Mouse (Mus musculus): ENCODE data around the gene Prkcd. TPM values are rescaled to one million over a fixed set of nuclear protein-coding genes. Genes with fewer than 3 reads are reported as not detected.

The Prkcd gene
- polyA plus RNA-seq (2014; fragmentation: Nextera tagmentation; extraction: Ambion mirVana): 35.7 and 36.8 TPM in 2 replicates

DNA sequence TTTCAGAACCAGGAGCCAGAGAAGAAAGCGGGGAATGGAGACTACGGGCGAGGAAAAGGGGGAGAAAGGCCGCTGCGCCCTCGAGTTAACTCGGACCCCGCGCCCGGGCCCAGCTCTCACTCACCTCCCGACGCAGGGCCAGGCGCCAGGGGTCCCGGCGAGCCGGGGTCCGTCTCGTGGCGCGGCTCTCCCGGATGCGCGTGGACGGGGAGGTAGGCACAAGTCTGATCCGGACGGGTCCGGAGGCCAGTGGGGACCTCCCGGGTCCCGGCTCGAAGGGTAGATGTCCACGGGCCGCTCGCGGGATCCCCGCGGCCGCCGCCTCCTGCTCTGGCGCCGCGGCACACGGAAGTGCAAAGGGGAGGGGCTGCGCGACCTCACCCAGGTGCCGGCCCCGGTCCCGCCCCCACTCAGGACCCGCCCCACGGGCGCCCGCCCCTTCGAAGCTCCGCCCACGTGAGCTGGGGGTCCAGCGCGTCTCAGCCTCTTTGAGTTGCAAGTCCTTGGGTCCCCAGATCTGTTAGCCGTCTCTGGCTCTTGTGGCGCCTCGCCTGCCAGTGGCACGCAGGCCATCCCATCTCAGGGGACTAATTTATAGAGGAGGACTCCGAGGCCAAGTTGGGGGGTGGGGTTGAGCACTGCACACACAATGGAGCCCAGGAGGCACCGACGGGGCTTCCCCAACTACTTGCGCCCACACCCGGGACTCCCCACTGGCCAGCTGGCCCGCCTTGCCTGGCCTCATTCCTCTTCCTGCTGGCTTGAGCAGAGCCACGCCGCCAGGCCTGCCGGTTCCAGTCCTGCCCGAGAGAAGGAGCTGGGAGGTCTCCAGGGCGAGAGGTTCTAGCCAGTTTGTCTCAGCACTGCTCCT is at the start of gene Prkcd:
Prkcd (minus strand) TSS at position 355 of the 871 bp plus-strand sequence.
- ATAC-seq (ENCODE audit: insufficient number of reproducible peaks, low FRiP score, low TSS enrichment, low read depth): peak; percentile 79
- WGBS: under 1% methylated on average over 62 of the region's 71 CpGs
- H3K4me3 ChIP-seq (ENCODE audit: low read depth, low read length): peak within 1 kb of the TSS; percentile 76
- peak; percentile 93 for DNase-seq (ENCODE audit: low spot score)
- peak within 1 kb of the TSS; percentile 72 for H3K4me2 ChIP-seq (ENCODE audit: low read depth, severe bottlenecking)
- H3K9ac ChIP-seq (ENCODE audit: low read length): peak within 1 kb of the TSS; percentile 76
- H3K27me3 ChIP-seq (ENCODE audit: control insufficient read depth, insufficient read depth, low read length): no peaks in the 10 kb centered on the region
- no peaks in the 10 kb centered on the region for H3K9me3 ChIP-seq (ENCODE audit: control insufficient read depth, low read length)
- H3K27ac ChIP-seq (replicated peaks; ENCODE audit: low read depth, low read length): no peak within 1 kb of the TSS; the same call in 1 of the 2 replicates
- H3K36me3 ChIP-seq (ENCODE audit: control insufficient read depth, insufficient read depth, low read length): no peaks in the 10 kb centered on the region
- H3K4me1 ChIP-seq (ENCODE audit: control insufficient read depth, insufficient read depth, low read length): peaks cover 5% of the 10 kb centered on the region

DNA sequence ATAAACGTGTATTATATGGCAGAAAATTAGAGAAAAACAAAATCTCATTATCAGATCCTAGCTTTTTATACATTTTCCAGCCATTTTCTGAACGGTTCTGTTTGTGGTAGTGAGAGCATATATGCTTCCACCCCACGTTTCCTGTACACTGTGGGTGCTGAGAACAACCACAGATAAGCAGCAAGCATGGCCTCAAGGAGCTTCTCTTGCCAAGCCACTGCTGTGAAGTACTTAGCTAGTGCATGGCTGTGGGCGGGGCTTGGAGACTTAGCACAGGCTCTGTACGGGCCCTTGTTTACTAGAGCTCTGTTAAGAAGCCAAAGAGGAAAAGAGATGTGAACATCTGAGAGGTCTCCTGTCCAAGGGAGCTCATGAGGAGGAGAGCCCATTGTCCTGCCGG is 48.9 kb upstream of the Prkcd start:
- ATAC-seq (ENCODE audit: insufficient number of reproducible peaks, low FRiP score, low TSS enrichment, low read depth) (no peak), DNase-seq (ENCODE audit: low spot score) (no peak)
- Histone ChIP-seq H3K27ac (replicated peaks; ENCODE audit: low read depth, low read length) (no peak overlapping the region), H3K36me3 (ENCODE audit: control insufficient read depth, insufficient read depth, low read length) (peaks cover 3% of the 10 kb centered on the region; the same call in 1 of the 2 replicates), H3K9me3 (ENCODE audit: control insufficient read depth, low read length) (no peaks in the 10 kb centered on the region), H3K4me3 (ENCODE audit: low read depth, low read length) (no peak overlapping the region), H3K4me2 (ENCODE audit: low read depth, severe bottlenecking) (no peak overlapping the region), H3K27me3 (ENCODE audit: control insufficient read depth, insufficient read depth, low read length) (no peaks in the 10 kb centered on the region), H3K9ac (ENCODE audit: low read length) (no peak overlapping the region), H3K4me1 (ENCODE audit: control insufficient read depth, insufficient read depth, low read length) (no peaks in the 10 kb centered on the region)
- 78% methylated on average over 6 of the region's 6 CpGs for WGBS

DNA sequence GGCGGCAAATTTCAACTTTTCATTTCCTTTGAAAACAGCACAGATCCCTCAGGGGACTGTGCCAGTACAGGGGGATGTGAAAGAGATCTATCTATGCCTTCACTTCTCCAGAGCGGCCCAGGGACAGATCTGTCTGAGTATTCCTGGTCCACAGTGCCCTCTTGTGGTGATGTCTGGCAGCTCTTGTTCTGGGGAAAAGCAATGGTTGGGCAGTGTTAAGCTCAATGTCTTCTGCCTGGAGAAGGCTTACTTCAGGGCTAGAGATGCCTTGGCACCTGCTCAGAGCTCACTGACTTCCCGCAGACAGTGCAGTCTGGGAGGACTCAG is 45.9 kb upstream of the Prkcd start:
- Histone ChIP-seq H3K4me3 (ENCODE audit: low read depth, low read length) (no peak overlapping the region), H3K36me3 (ENCODE audit: control insufficient read depth, insufficient read depth, low read length) (peaks cover 4% of the 10 kb centered on the region; the same call in 1 of the 2 replicates), H3K27ac (replicated peaks; ENCODE audit: low read depth, low read length) (no peak overlapping the region), H3K27me3 (ENCODE audit: control insufficient read depth, insufficient read depth, low read length) (no peaks in the 10 kb centered on the region), H3K9me3 (ENCODE audit: control insufficient read depth, low read length) (no peaks in the 10 kb centered on the region), H3K4me1 (ENCODE audit: control insufficient read depth, insufficient read depth, low read length) (no peaks in the 10 kb centered on the region), H3K9ac (ENCODE audit: low read length) (no peak overlapping the region), H3K4me2 (ENCODE audit: low read depth, severe bottlenecking) (no peak overlapping the region)
- DNase-seq (ENCODE audit: low spot score) (peak; percentile 92), ATAC-seq (ENCODE audit: insufficient number of reproducible peaks, low FRiP score, low TSS enrichment, low read depth) (peak; percentile 86)
- WGBS: 10% methylated on average over 3 of the region's 3 CpGs

DNA sequence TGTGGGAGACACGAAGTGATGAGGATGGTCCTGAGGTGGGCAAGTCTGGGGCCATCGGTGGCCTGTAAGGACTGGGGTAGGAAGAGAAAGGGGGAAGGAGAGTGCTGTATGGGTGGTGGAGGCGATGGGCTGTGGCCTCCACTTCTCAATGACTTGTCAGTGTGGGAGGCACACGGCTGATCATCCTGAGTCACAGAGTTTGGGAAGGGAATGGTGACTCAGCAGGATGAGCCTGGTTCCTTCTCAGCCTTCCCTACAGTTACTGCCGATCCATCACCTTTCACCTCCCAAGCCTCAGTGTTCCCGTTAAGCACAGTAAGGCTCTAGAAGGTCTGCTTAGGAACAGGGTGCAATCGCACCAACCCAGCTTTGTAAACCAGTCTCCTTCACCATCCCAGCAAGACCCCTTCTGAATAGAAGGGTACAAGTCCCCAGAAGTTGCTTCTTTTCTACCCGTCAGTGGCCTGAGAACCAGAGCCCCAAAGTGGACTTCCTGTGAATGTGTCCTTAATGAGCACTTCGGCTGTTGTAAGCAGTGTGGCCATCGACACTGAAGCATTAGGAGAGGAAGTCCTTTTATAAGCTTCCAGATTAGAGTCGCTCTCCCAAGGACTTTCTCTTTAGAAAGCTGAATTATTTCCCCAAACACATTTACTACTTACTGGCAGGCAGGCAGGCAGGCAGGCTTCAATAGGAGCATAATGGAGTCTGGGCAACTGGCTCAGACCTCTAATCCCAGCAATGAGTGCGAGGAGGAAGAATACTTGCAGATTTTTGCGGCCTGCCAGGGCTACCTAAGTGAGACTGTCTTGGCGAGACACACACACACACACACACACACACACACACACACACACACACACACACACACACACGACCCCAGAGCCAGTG is 45.3 kb upstream of the Prkcd start:
- no peak overlapping the region for H3K4me2 ChIP-seq (ENCODE audit: low read depth, severe bottlenecking)
- no peaks in the 10 kb centered on the region for H3K27me3 ChIP-seq (ENCODE audit: control insufficient read depth, insufficient read depth, low read length)
- H3K4me3 ChIP-seq (ENCODE audit: low read depth, low read length): no peak overlapping the region
- DNase-seq (ENCODE audit: low spot score) (no peak), ATAC-seq (ENCODE audit: insufficient number of reproducible peaks, low FRiP score, low TSS enrichment, low read depth) (no peak)
- no peaks in the 10 kb centered on the region for H3K4me1 ChIP-seq (ENCODE audit: control insufficient read depth, insufficient read depth, low read length)
- H3K9me3 ChIP-seq (ENCODE audit: control insufficient read depth, low read length): no peaks in the 10 kb centered on the region
- no peak overlapping the region for H3K27ac ChIP-seq (replicated peaks; ENCODE audit: low read depth, low read length)
- peaks cover 3% of the 10 kb centered on the region; the same call in 1 of the 2 replicates for H3K36me3 ChIP-seq (ENCODE audit: control insufficient read depth, insufficient read depth, low read length)
- 77% methylated on average over 15 of the region's 15 CpGs for WGBS
- H3K9ac ChIP-seq (ENCODE audit: low read length): no peak overlapping the region

DNA sequence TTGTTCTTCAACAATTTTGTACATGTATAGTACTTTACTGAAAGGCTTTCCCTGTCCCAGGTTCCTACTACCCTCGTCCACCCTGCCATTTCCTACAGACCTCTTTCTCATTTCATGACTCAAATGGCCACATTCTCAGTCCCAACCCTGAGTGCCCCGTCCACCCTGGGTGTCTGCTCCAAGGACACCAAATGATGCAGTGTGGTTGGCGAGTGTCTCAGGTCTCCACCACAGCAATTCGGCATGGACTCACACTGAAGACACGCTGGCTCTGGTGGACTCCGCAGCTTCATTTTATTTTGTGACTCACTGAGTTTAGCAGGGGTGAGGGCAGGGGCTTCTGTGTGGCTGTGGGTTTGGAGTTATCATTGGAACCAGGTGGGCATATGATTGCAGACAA is 44.2 kb upstream of the Prkcd start:
- H3K4me2 ChIP-seq (ENCODE audit: low read depth, severe bottlenecking): no peak overlapping the region
- H3K9ac ChIP-seq (ENCODE audit: low read length): no peak overlapping the region
- no peak overlapping the region for H3K4me3 ChIP-seq (ENCODE audit: low read depth, low read length)
- ATAC-seq (ENCODE audit: insufficient number of reproducible peaks, low FRiP score, low TSS enrichment, low read depth) (no peak), DNase-seq (ENCODE audit: low spot score) (no peak)
- H3K36me3 ChIP-seq (ENCODE audit: control insufficient read depth, insufficient read depth, low read length): peaks cover 3% of the 10 kb centered on the region; the same call in 1 of the 2 replicates
- no peaks in the 10 kb centered on the region for H3K4me1 ChIP-seq (ENCODE audit: control insufficient read depth, insufficient read depth, low read length)
- H3K27ac ChIP-seq (replicated peaks; ENCODE audit: low read depth, low read length): no peak overlapping the region
- H3K27me3 ChIP-seq (ENCODE audit: control insufficient read depth, insufficient read depth, low read length): no peaks in the 10 kb centered on the region
- 92% methylated on average over 6 of the region's 6 CpGs for WGBS
- H3K9me3 ChIP-seq (ENCODE audit: control insufficient read depth, low read length): no peaks in the 10 kb centered on the region

DNA sequence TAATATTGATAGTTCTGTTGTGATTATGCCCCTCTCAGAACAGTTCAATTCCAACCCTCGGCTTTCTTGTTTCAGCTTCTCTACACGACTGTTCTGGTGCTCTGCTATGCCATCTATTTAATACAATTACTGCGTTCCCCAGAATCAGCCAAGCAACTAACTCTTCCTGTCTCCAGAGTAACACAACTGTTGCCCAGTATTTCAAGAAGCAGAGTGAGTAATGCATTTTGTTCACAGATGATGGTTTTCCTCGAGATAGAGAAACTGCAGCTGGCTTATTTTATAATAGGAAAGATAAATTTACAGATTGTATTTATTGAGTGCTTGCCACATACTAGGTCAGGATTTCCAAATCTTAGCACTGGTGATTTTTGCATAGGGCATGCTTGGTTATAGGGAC is 40.6 kb upstream of the Prkcd start:
- no peak overlapping the region for H3K4me3 ChIP-seq (ENCODE audit: low read depth, low read length)
- ATAC-seq (ENCODE audit: insufficient number of reproducible peaks, low FRiP score, low TSS enrichment, low read depth) (no peak), DNase-seq (ENCODE audit: low spot score) (no peak)
- H3K4me2 ChIP-seq (ENCODE audit: low read depth, severe bottlenecking): no peak overlapping the region
- H3K4me1 ChIP-seq (ENCODE audit: control insufficient read depth, insufficient read depth, low read length): no peaks in the 10 kb centered on the region
- no peaks in the 10 kb centered on the region for H3K9me3 ChIP-seq (ENCODE audit: control insufficient read depth, low read length)
- H3K9ac ChIP-seq (ENCODE audit: low read length): no peak overlapping the region
- H3K27ac ChIP-seq (replicated peaks; ENCODE audit: low read depth, low read length): no peak overlapping the region
- H3K27me3 ChIP-seq (ENCODE audit: control insufficient read depth, insufficient read depth, low read length): no peaks in the 10 kb centered on the region
- WGBS: 93% methylated on average over 4 of the region's 4 CpGs
- H3K36me3 ChIP-seq (ENCODE audit: control insufficient read depth, insufficient read depth, low read length): peaks cover 5% of the 10 kb centered on the region; the same call in 1 of the 2 replicates

DNA sequence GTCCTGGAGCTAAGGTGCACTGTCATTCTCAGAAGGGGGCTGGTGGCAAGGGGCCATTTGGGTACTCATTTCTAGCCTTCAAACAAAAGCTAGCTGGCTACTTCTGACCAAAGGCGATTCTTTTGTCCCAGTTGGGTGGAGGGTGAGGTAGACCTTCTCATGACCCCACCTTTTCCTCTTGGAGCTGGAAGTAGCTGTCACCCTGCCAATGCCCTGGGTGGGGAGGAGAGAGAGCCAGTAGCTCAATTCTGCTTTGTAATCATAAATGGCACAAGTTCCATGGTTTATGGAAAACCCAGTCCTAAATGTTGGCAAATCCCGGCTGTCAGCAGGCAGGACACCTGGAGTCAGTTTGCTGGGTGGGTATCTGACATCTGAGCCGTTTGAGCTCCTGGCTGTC is 40.1 kb upstream of the Prkcd start:
- H3K27me3 ChIP-seq (ENCODE audit: control insufficient read depth, insufficient read depth, low read length): no peaks in the 10 kb centered on the region
- H3K4me1 ChIP-seq (ENCODE audit: control insufficient read depth, insufficient read depth, low read length): no peaks in the 10 kb centered on the region
- H3K36me3 ChIP-seq (ENCODE audit: control insufficient read depth, insufficient read depth, low read length): peaks cover 5% of the 10 kb centered on the region; the same call in 1 of the 2 replicates
- H3K9ac ChIP-seq (ENCODE audit: low read length): no peak overlapping the region
- no peaks in the 10 kb centered on the region for H3K9me3 ChIP-seq (ENCODE audit: control insufficient read depth, low read length)
- H3K4me3 ChIP-seq (ENCODE audit: low read depth, low read length): no peak overlapping the region
- H3K27ac ChIP-seq (replicated peaks; ENCODE audit: low read depth, low read length): no peak overlapping the region
- 83% methylated on average over 3 of the region's 3 CpGs for WGBS
- DNase-seq (ENCODE audit: low spot score) (no peak), ATAC-seq (ENCODE audit: insufficient number of reproducible peaks, low FRiP score, low TSS enrichment, low read depth) (no peak)
- no peak overlapping the region for H3K4me2 ChIP-seq (ENCODE audit: low read depth, severe bottlenecking)

DNA sequence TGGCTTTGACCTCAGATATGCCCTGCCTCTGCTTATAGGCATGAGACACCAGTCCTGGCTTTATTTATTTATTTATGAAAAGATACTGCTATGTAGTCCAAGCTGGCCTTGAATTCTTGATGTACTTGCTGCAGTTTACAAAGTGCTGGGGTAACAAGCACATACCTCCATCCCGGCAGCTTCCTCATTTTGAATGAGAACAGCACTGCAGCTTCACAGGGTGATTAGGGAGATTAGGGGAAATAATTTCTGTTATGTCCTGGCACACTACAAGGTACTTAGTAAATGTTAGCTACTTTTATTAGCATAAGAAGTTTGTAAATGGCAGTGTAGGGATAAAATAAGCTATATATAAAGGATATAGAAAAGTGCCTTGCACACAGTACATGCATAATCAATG is 29.5 kb upstream of the Prkcd start:
- Histone ChIP-seq H3K4me1 (ENCODE audit: control insufficient read depth, insufficient read depth, low read length) (peaks cover 8% of the 10 kb centered on the region), H3K9me3 (ENCODE audit: control insufficient read depth, low read length) (no peaks in the 10 kb centered on the region), H3K4me2 (ENCODE audit: low read depth, severe bottlenecking) (no peak overlapping the region), H3K27me3 (ENCODE audit: control insufficient read depth, insufficient read depth, low read length) (no peaks in the 10 kb centered on the region), H3K9ac (ENCODE audit: low read length) (no peak overlapping the region), H3K36me3 (ENCODE audit: control insufficient read depth, insufficient read depth, low read length) (peaks cover 4% of the 10 kb centered on the region; the same call in 1 of the 2 replicates), H3K4me3 (ENCODE audit: low read depth, low read length) (no peak overlapping the region), H3K27ac (replicated peaks; ENCODE audit: low read depth, low read length) (no peak overlapping the region)
- ATAC-seq (ENCODE audit: insufficient number of reproducible peaks, low FRiP score, low TSS enrichment, low read depth) (no peak), DNase-seq (ENCODE audit: low spot score) (no peak)
- WGBS: 88% methylated on average over 1 of the region's 1 CpGs

All from limb, embryonic 11.5 days (tissue).